Mouse (Mus musculus): Measurements from ENCODE around the gene Mthfd1. TPM values are rescaled to one million over a fixed set of nuclear protein-coding genes. Genes with fewer than 3 reads are reported as not detected.
A peak's percentile ranks its signal among the peaks of the same experiment; 100 is the strongest.

Gene Mthfd1
- polyA plus RNA-seq, 1 experiment from 2014 or later = 80.8 TPM

GRCm38 (mm10) chr12:76266875-76267274, 11.8 kb downstream of the Mthfd1 start:
- WGBS = 75% methylated on average over 9 of the region's 9 CpGs
- no peaks in the 10 kb centered on the region for H3K9me3 ChIP-seq
- no peak overlapping the region for H3K27ac ChIP-seq
- H3K36me3 ChIP-seq = peaks cover 16% of the 10 kb centered on the region; the same call in 1 of the 2 replicates
- H3K4me1 ChIP-seq = peaks cover 23% of the 10 kb centered on the region
- DNase-seq (ENCODE audit: low spot score) = no peak
- H3K27me3 ChIP-seq (ENCODE audit: insufficient read depth, poor library complexity, severe bottlenecking) = no peaks in the 10 kb centered on the region
- no peak overlapping the region for H3K4me3 ChIP-seq

GRCm38 (mm10) chr12:76268686-76269085, 13.6 kb downstream of the Mthfd1 start:
- H3K4me3 ChIP-seq = no peak overlapping the region
- H3K27me3 ChIP-seq (ENCODE audit: insufficient read depth, poor library complexity, severe bottlenecking) = no peaks in the 10 kb centered on the region
- peaks cover 18% of the 10 kb centered on the region for H3K4me1 ChIP-seq
- DNase-seq (ENCODE audit: low spot score) = no peak
- 80% methylated on average over 10 of the region's 10 CpGs for WGBS
- H3K9me3 ChIP-seq = no peaks in the 10 kb centered on the region
- 0 out of 2 replicates have a peak overlapping the region, but pooled peaks have one; percentile 22 for H3K27ac ChIP-seq
- H3K36me3 ChIP-seq = peaks cover 30% of the 10 kb centered on the region; the same call in 1 of the 2 replicates

- H3K27me3 ChIP-seq (ENCODE audit: insufficient read depth, poor library complexity, severe bottlenecking) = no peaks in the 10 kb centered on the region
- peaks cover 30% of the 10 kb centered on the region; the same call in 1 of the 2 replicates for H3K36me3 ChIP-seq
- H3K4me3 ChIP-seq = no peak overlapping the region
- H3K4me1 ChIP-seq = peaks cover 15% of the 10 kb centered on the region
- no peak for DNase-seq (ENCODE audit: low spot score)
- 0 out of 2 replicates have a peak overlapping the region, but pooled peaks have one; percentile 42 for H3K27ac ChIP-seq
- WGBS = 49% methylated on average over 7 of the region's 7 CpGs
- H3K9me3 ChIP-seq = no peaks in the 10 kb centered on the region
Observed at GRCm38 (mm10) chr12:76269196-76269595, 14.1 kb downstream of the Mthfd1 start.

- Histone ChIP-seq H3K27ac (no peak overlapping the region), H3K9me3 (no peaks in the 10 kb centered on the region), H3K27me3 (ENCODE audit: insufficient read depth, poor library complexity, severe bottlenecking) (no peaks in the 10 kb centered on the region), H3K36me3 (peaks cover 31% of the 10 kb centered on the region; the same call in 1 of the 2 replicates), H3K4me1 (peaks cover 15% of the 10 kb centered on the region), H3K4me3 (no peak overlapping the region)
- no peak for DNase-seq (ENCODE audit: low spot score)
- WGBS = 83% methylated on average over 6 of the region's 6 CpGs
Observed at GRCm38 (mm10) chr12:76271516-76271915, 16.4 kb downstream of the Mthfd1 start.

- H3K4me1 ChIP-seq = peaks cover 15% of the 10 kb centered on the region
- no peaks in the 10 kb centered on the region for H3K9me3 ChIP-seq
- no peaks in the 10 kb centered on the region for H3K27me3 ChIP-seq (ENCODE audit: insufficient read depth, poor library complexity, severe bottlenecking)
- DNase-seq (ENCODE audit: low spot score) = no peak
- H3K36me3 ChIP-seq = peaks cover 33% of the 10 kb centered on the region; the same call in 1 of the 2 replicates
- no peak overlapping the region for H3K27ac ChIP-seq
- 86% methylated on average over 10 of the region's 10 CpGs for WGBS
- H3K4me3 ChIP-seq = no peak overlapping the region
Observed at GRCm38 (mm10) chr12:76272610-76273524, 17.8 kb downstream of the Mthfd1 start.

- H3K27me3 ChIP-seq (ENCODE audit: insufficient read depth, poor library complexity, severe bottlenecking) = no peaks in the 10 kb centered on the region
- H3K27ac ChIP-seq = no peak overlapping the region
- no peaks in the 10 kb centered on the region for H3K9me3 ChIP-seq
- H3K4me3 ChIP-seq = no peak overlapping the region
- H3K36me3 ChIP-seq = peaks cover 40% of the 10 kb centered on the region
- peaks cover 6% of the 10 kb centered on the region; the same call in 1 of the 2 replicates for H3K4me1 ChIP-seq
- WGBS = 82% methylated on average over 6 of the region's 6 CpGs
- DNase-seq (ENCODE audit: low spot score) = no peak
Observed at GRCm38 (mm10) chr12:76278209-76278608, 23.1 kb downstream of the Mthfd1 start.

GRCm38 (mm10) chr12:76280556-76280955, 25.5 kb downstream of the Mthfd1 start:
- no peak for DNase-seq (ENCODE audit: low spot score)
- Histone ChIP-seq H3K27me3 (ENCODE audit: insufficient read depth, poor library complexity, severe bottlenecking) (no peaks in the 10 kb centered on the region), H3K9me3 (no peaks in the 10 kb centered on the region), H3K27ac (no peak overlapping the region), H3K36me3 (peaks cover 56% of the 10 kb centered on the region), H3K4me3 (no peak overlapping the region), H3K4me1 (peaks cover 6% of the 10 kb centered on the region; the same call in 1 of the 2 replicates)
- 91% methylated on average over 9 of the region's 9 CpGs for WGBS

- Histone ChIP-seq H3K4me1 (peaks cover 6% of the 10 kb centered on the region; the same call in 1 of the 2 replicates), H3K4me3 (no peak overlapping the region), H3K36me3 (peaks cover 52% of the 10 kb centered on the region), H3K27me3 (ENCODE audit: insufficient read depth, poor library complexity, severe bottlenecking) (no peaks in the 10 kb centered on the region), H3K9me3 (no peaks in the 10 kb centered on the region), H3K27ac (no peak overlapping the region)
- 87% methylated on average over 2 of the region's 2 CpGs for WGBS
- DNase-seq (ENCODE audit: low spot score) = no peak
Observed at GRCm38 (mm10) chr12:76281111-76281660, 26.1 kb downstream of the Mthfd1 start.

GRCm38 (mm10) chr12:76282132-76282531, 27.0 kb downstream of the Mthfd1 start:
- Histone ChIP-seq H3K4me3 (no peak overlapping the region), H3K27ac (peak overlapping the region; percentile 67), H3K4me1 (peaks cover 6% of the 10 kb centered on the region; the same call in 1 of the 2 replicates), H3K27me3 (ENCODE audit: insufficient read depth, poor library complexity, severe bottlenecking) (no peaks in the 10 kb centered on the region), H3K36me3 (peaks cover 52% of the 10 kb centered on the region), H3K9me3 (no peaks in the 10 kb centered on the region)
- 40% methylated on average over 4 of the region's 4 CpGs for WGBS
- peak; percentile 84 for DNase-seq (ENCODE audit: low spot score)

- H3K27ac ChIP-seq = no peak overlapping the region
- peaks cover 52% of the 10 kb centered on the region for H3K36me3 ChIP-seq
Observed at GRCm38 (mm10) chr12:76282532-76283173, 27.6 kb downstream of the Mthfd1 start.

GRCm38 (mm10) chr12:76285418-76285817, 30.3 kb downstream of the Mthfd1 start:
- H3K36me3 ChIP-seq = peaks cover 64% of the 10 kb centered on the region
- DNase-seq (ENCODE audit: low spot score) = no peak
- no peak overlapping the region for H3K4me3 ChIP-seq
- no peaks in the 10 kb centered on the region for H3K27me3 ChIP-seq (ENCODE audit: insufficient read depth, poor library complexity, severe bottlenecking)
- 82% methylated on average over 6 of the region's 6 CpGs for WGBS
- no peaks in the 10 kb centered on the region for H3K9me3 ChIP-seq
- H3K27ac ChIP-seq = no peak overlapping the region
- peaks cover 6% of the 10 kb centered on the region; the same call in 1 of the 2 replicates for H3K4me1 ChIP-seq

More at GRCm38 (mm10) chr12:76282532-76283173, 27.6 kb downstream of the Mthfd1 start:
- no peak overlapping the region for H3K4me3 ChIP-seq
- 91% methylated on average over 17 of the region's 17 CpGs for WGBS
- H3K27me3 ChIP-seq (ENCODE audit: insufficient read depth, poor library complexity, severe bottlenecking) = no peaks in the 10 kb centered on the region
- H3K9me3 ChIP-seq = no peaks in the 10 kb centered on the region
- DNase-seq (ENCODE audit: low spot score) = no peak
- peaks cover 6% of the 10 kb centered on the region; the same call in 1 of the 2 replicates for H3K4me1 ChIP-seq

GRCm38 (mm10) chr12:76287986-76288385, 32.9 kb downstream of the Mthfd1 start:
- 90% methylated on average over 8 of the region's 8 CpGs for WGBS
- no peak for DNase-seq (ENCODE audit: low spot score)
- Histone ChIP-seq H3K27me3 (ENCODE audit: insufficient read depth, poor library complexity, severe bottlenecking) (no peaks in the 10 kb centered on the region), H3K4me3 (no peak overlapping the region), H3K36me3 (peaks cover 76% of the 10 kb centered on the region), H3K9me3 (no peaks in the 10 kb centered on the region), H3K4me1 (no peaks in the 10 kb centered on the region), H3K27ac (no peak overlapping the region)
